Mouse (Mus musculus): ENCODE measurements at regions not wholly inside any gene's neighbourhood (a gene's known extent, or its start where the extent isn't known, plus 50 kb on each side); places are given as distances from the start of the nearest gene placed in this dataset.

DNA sequence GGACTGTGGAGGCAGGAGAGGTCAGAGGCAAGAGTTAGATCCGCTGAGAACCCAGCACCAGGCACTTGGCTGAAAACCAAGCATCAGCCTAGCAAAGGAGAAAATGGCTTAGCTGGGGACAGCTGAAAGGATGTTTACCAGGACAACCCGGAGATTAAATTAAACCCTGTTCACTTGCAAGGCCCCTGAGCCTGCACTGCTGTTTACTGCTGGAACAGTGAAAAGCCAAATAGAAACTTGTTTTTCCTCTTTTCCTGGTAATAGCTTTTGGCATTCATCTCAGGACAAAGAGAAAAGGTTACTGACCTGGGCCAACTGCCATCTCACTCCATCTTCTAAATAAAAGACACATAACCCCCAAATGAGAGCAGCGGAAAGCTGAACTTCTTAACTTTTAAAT lies 531.3 kb downstream of the Insc start:
- TF ChIP-seq CTCF (IDR thresholded peaks at IDR 0.05; ENCODE audit: low read depth, low read length), result no peak
- TF ChIP-seq POLR2A (IDR thresholded peaks at IDR 0.05; ENCODE audit: insufficient read depth, low read length), result no peak

Measured in ES-Bruce4 (cell line).